Mouse (Mus musculus): Measurements from ENCODE around the gene Fstl4.

DNA sequence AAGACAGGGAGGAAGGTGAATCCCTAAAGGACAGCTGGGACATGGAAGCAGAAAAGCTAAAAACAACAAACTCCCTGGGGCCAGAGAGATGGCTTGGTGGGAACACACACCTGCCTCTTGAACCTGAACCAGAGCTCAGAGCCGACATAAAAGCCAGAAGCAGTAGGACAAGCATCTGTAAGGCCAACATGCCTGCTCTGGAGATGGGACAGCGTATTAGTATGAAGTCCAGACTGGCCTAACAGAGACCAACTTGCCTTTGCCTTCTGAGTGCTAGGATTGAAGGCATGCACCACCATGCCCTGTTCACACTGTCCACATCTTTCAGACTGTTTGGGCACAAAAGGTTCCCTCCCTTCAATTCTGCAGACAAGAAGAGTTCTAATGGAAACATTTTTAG, 62.2 kb downstream of the Fstl4 start:
- TF ChIP-seq CTCF (IDR thresholded peaks at IDR 0.05; ENCODE audit: low read depth, low read length), result no peak
- no peak for TF ChIP-seq POLR2A (IDR thresholded peaks at IDR 0.05; ENCODE audit: extremely low read depth, insufficient read depth, low read length)

Measured in liver, adult 2 months (tissue).